Mouse (Mus musculus): ENCODE measurements around the gene E130309D02Rik. TPM values are rescaled to one million over a fixed set of nuclear protein-coding genes. Genes with fewer than 3 reads are reported as not detected.

Gene E130309D02Rik
- polyA plus RNA-seq, 2 experiments: 12.7 to 13.7 TPM

DNA sequence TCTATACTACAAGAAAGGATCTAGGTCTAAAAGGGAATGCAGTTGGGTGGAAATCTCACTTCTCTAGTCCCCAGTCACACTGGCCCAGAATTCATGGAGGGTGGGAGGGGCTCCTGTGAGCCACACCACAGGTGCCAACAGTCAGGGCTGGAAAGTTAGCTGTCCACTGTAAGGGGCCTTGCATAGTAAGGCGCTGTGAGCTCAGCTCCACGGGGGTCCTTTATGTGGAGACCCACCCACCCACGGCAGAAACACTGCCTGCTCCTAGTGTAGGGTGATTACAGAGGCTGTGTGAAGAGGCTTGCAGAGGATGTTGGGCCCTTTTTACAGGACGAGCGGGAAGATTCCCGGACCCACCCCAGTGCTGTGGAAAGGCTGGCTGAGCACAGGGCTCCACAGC, 63.1 kb downstream of the E130309D02Rik start:
- Histone ChIP-seq H3K27me3 (ENCODE audit: control insufficient read depth, insufficient read depth, low read length) (peaks cover 58% of the 10 kb centered on the region), H3K4me3 (ENCODE audit: insufficient read depth in 1 of 2, low read depth in 2 of 2, low read length in 2 of 2) (no peak overlapping the region), H3K9ac (replicated peaks) (no peak overlapping the region), H3K36me3 (replicated peaks; ENCODE audit: control insufficient read depth, insufficient read depth, low read depth) (no peaks in the 10 kb centered on the region), H3K27ac (no peak overlapping the region), H3K9me3 (ENCODE audit: control insufficient read depth, low read length) (no peaks in the 10 kb centered on the region), H3K4me1 (replicated peaks; ENCODE audit: control insufficient read depth in 2 of 2, insufficient read depth in 2 of 2, low read length in 1 of 2) (no peaks in the 10 kb centered on the region), H3K4me2 (ENCODE audit: low read depth) (no peak overlapping the region)
- ATAC-seq (ENCODE audit: insufficient read depth) (no peak), DNase-seq (ENCODE audit: low read depth in 3 of 3, low spot score in 3 of 3) (no peak)
- 37% methylated on average over 6 of the region's 6 CpGs for WGBS (ENCODE audit: insufficient replicate concordance)
- no peak for TF ChIP-seq CTCF (IDR thresholded peaks at IDR 0.05; ENCODE audit: low read depth)
- TF ChIP-seq EP300 (IDR thresholded peaks at IDR 0.05; ENCODE audit: low read depth): no peak

Other genes starting within 250 kb of the E130309D02Rik start
- gene Rnf216, start 202.4 kb downstream of the E130309D02Rik start, polyA plus RNA-seq (2012; rRNA removed): 8.7 and 9.7 TPM in 2 replicates
- gene Rnf216, start 202.4 kb downstream of the E130309D02Rik start, polyA plus RNA-seq (2014; fragmentation: Nextera tagmentation; extraction: Ambion mirVana): 10.8 and 12.3 TPM in 2 replicates
- not detected in 2 replicates for gene Olfr718-ps1, start 167.8 kb downstream of the E130309D02Rik start, polyA plus RNA-seq (2012; rRNA removed)
- gene Olfr718-ps1, start 167.8 kb downstream of the E130309D02Rik start, polyA plus RNA-seq (2014; fragmentation: Nextera tagmentation; extraction: Ambion mirVana): not detected in 2 replicates
- 0.97 and 1.8 TPM in 2 replicates for gene Rbak, start 134.6 kb downstream of the E130309D02Rik start, polyA plus RNA-seq (2012; rRNA removed)
- gene Rbak, start 134.6 kb downstream of the E130309D02Rik start, polyA plus RNA-seq (2014; fragmentation: Nextera tagmentation; extraction: Ambion mirVana): 0.62 and 1.1 TPM in 2 replicates
- gene Spdye4b, start 134.3 kb downstream of the E130309D02Rik start, polyA plus RNA-seq (2012; rRNA removed): not detected in 2 replicates
- gene Spdye4b, start 134.3 kb downstream of the E130309D02Rik start, polyA plus RNA-seq (2014; fragmentation: Nextera tagmentation; extraction: Ambion mirVana): not detected in 2 replicates
- gene Spdye4a, start 88.5 kb downstream of the E130309D02Rik start, polyA plus RNA-seq (2012; rRNA removed): not detected in 2 replicates
- not detected in 2 replicates for gene Spdye4a, start 88.5 kb downstream of the E130309D02Rik start, polyA plus RNA-seq (2014; fragmentation: Nextera tagmentation; extraction: Ambion mirVana)
- gene Zfp12, start 80.2 kb downstream of the E130309D02Rik start, polyA plus RNA-seq (2012; rRNA removed): 2.3 and 2.6 TPM in 2 replicates
- 1.8 and 2.3 TPM in 2 replicates for gene Zfp12, start 80.2 kb downstream of the E130309D02Rik start, polyA plus RNA-seq (2014; fragmentation: Nextera tagmentation; extraction: Ambion mirVana)
- 0.28 and 0.33 TPM in 2 replicates for gene Zfp316, start 45.3 kb downstream of the E130309D02Rik start, polyA plus RNA-seq (2012; rRNA removed)
- 0.05 and 0.10 TPM in 2 replicates for gene Zfp316, start 45.3 kb downstream of the E130309D02Rik start, polyA plus RNA-seq (2014; fragmentation: Nextera tagmentation; extraction: Ambion mirVana)
- gene Zfp853, start 21.7 kb downstream of the E130309D02Rik start, polyA plus RNA-seq (2012; rRNA removed): 0.10 and 0.11 TPM in 2 replicates
- gene Zfp853, start 21.7 kb downstream of the E130309D02Rik start, polyA plus RNA-seq (2014; fragmentation: Nextera tagmentation; extraction: Ambion mirVana): not detected in 2 replicates
- 16.4 and 19.3 TPM in 2 replicates for gene Zdhhc4, start 13.9 kb upstream of the E130309D02Rik start, polyA plus RNA-seq (2012; rRNA removed)
- gene Zdhhc4, start 13.9 kb upstream of the E130309D02Rik start, polyA plus RNA-seq (2014; fragmentation: Nextera tagmentation; extraction: Ambion mirVana): 24.5 and 25.9 TPM in 2 replicates
- gene Grid2ip, start 42.0 kb upstream of the E130309D02Rik start, polyA plus RNA-seq (2012; rRNA removed): 0.01 and 0.05 TPM in 2 replicates
- gene Grid2ip, start 42.0 kb upstream of the E130309D02Rik start, polyA plus RNA-seq (2014; fragmentation: Nextera tagmentation; extraction: Ambion mirVana): not detected in 2 replicates
- gene Kdelr2, start 88.5 kb upstream of the E130309D02Rik start, polyA plus RNA-seq (2012; rRNA removed): 35.3 and 39.9 TPM in 2 replicates
- gene Kdelr2, start 88.5 kb upstream of the E130309D02Rik start, polyA plus RNA-seq (2014; fragmentation: Nextera tagmentation; extraction: Ambion mirVana): 134 and 135 TPM in 2 replicates
- gene Daglb, start 149.2 kb upstream of the E130309D02Rik start, polyA plus RNA-seq (2012; rRNA removed): 4.9 TPM in 2 replicates
- 4.5 and 5.4 TPM in 2 replicates for gene Daglb, start 149.2 kb upstream of the E130309D02Rik start, polyA plus RNA-seq (2014; fragmentation: Nextera tagmentation; extraction: Ambion mirVana)
- gene Rac1, start 212.7 kb upstream of the E130309D02Rik start, polyA plus RNA-seq (2012; rRNA removed): 53.9 and 115 TPM in 2 replicates
- 146 and 161 TPM in 2 replicates for gene Rac1, start 212.7 kb upstream of the E130309D02Rik start, polyA plus RNA-seq (2014; fragmentation: Nextera tagmentation; extraction: Ambion mirVana)

Data from liver, embryonic 14.5 days (tissue).